Mouse (Mus musculus): ENCODE measurements around the gene Utrn.
A peak's percentile ranks its signal among the peaks of the same experiment; 100 is the strongest.

Utrn gene

DNA sequence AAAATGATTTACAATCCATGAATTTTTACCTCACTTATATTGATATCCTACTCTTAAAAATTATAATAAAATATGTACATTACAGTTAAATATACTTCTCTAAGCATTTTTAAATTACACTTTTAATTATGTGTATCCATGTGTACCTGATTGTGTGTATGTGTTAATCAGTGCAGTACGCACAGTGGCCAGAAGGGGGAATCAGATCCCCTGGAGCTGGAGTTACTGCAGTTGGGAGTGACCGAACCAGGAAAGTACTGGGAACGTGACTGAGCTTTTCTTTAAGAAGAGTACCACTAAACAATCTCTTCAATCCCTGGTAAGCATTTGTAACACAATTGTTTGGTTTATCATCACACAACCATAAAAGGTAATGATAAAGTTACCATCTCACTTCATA lies 285.7 kb downstream of the Utrn start:
- no peak for DNase-seq

DNA sequence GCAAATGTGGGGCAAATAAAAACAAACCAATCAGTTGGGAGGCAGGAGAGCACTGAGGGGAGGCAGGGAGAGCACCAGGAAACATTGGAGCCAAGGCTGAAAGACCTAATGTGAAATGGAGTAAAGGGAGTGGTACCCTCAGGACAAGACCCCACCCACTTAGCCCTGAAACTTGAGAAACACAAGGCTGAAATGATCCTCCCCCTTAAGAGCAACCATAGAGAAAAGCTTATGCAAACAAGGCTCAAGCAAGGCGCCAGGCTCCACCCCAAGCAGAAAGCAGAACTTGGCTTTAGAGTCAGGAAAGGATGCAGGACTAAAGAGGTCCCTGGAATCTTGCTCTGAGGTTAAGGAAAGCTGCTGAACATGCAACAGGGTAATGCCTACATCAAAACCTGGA lies 290.1 kb downstream of the Utrn start:
- DNase-seq: peak; percentile 12

DNA sequence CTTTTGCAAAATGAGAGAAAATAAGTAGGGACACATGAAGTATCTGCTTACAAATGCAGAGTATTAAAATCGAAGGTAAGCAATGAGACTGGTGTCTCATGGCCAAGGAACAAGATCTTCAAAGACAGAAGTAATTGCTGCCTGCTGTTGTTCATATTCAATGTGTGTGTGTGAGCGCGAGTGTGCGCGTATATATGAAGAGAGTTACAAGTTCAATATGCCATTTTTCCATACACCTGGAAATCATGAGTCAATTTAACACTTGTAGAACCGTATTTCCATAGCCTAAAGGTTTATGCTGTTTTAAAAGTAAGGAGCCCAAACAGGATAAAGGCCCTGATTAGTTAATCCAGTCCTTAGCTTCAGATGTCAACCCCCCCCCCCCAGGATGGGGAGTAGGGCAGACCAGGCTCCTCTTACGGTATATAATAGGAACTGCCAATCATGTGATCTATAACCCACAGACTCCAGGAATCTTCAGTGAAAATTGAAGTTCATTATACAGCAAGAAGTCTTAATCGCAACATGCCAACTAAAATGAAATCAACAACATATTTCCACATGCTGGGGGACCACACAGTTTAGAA lies 293.2 kb downstream of the Utrn start:
- no peak for DNase-seq

DNA sequence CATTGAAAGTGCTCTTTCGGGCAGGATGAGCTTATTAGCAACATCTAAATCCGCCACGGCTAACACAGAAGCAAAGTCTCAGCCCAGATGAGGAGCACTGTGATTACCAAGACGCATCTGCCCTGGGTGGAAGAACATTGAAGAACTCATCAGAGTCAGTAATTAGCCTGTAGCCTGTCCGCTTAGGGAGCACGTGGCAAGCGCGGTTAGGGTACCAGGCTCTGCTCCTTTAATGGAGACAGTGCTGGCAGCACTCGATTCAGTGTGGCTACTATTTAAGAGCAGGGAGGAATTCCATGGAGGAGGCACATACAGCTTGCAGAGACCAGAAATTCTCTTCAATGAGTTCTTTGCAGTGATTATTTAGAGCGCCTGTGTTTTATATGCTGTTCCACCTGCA lies 294.4 kb downstream of the Utrn start:
- DNase-seq: no peak

- DNase-seq: no peak
Measured at GRCm38 (mm10) chr10:12573601-12574000, 295.6 kb downstream of the Utrn start.

GRCm38 (mm10) chr10:12572759-12573158 lies 296.4 kb downstream of the Utrn start:
- no peak for DNase-seq

DNA sequence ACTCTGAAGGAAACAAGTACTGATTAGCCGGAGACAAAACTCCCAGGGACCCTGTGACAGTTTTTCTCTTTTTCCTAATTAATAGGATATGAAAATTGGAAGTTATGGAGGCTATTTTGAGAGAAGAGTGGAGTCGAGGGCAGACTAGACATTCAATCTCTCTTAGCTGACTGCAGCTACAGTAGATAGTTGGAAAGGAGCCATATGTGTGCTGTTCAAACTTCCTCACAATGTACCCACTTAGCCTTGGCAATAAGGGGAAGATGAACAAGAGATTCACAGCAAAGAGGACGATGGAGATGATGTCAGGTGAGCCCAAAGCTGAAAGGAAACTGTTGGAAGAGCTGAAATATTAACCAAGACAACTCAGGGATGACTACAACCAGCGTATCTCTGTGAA lies 304.7 kb downstream of the Utrn start:
- no peak for DNase-seq

- no peak for DNase-seq
Measured at GRCm38 (mm10) chr10:12558810-12559209, 310.4 kb downstream of the Utrn start.

GRCm38 (mm10) chr10:12554090-12554718 lies 315.0 kb downstream of the Utrn start:
- no peak for DNase-seq

- no peak for DNase-seq
Measured at GRCm38 (mm10) chr10:12552890-12553278, 316.3 kb downstream of the Utrn start.

DNA sequence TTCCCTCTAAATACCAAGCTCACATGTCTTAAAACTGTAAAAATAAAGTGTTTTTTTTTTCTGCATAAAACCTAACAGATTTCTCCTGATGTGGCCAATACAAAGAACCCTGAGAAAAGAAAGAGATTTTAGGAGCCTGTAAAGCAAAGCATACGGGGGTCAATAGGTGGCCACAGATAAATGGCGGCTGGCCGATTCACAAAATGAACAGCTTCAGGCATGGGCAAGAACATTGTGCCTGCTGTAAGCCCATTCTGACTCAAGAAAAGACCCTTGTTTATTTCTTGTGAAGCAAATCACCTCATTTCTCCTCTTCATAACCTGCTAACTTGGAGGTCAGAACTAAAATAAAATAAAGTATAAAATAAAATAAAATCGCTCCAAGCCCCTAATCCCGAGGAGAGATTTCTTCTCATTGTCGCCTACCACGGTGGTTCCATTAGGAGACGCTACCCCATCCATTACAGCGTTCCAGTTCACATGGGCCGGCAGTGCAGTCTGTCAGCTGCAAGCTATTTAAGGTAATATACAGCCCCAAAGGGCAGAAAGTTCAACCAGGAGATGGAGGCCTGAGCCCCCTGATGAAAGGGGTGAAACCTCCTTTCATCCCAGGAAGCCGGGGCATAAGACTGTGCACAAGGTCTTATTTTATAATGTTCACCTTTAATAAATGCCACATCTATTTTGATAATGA lies 316.8 kb downstream of the Utrn start:
- no peak for DNase-seq

DNA sequence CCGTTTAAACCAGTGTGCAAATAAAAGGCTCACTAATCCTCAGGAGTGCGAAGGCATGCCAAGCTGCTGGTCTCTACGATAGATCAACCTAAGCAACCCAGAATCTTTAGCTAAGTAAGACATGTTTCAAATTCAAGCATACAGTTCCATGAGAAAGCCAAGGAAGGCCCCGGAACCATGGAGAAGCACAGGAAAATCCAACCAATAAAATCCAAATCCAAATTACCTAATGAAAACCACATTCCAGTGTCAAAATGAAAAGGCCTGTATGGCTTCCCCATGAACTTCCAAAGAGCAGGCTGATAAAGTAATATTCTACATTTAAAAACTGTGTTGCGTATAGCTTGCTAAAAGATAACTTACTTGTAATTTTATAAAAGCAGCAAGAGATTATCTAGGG lies 317.4 kb downstream of the Utrn start:
- no peak for DNase-seq

DNA sequence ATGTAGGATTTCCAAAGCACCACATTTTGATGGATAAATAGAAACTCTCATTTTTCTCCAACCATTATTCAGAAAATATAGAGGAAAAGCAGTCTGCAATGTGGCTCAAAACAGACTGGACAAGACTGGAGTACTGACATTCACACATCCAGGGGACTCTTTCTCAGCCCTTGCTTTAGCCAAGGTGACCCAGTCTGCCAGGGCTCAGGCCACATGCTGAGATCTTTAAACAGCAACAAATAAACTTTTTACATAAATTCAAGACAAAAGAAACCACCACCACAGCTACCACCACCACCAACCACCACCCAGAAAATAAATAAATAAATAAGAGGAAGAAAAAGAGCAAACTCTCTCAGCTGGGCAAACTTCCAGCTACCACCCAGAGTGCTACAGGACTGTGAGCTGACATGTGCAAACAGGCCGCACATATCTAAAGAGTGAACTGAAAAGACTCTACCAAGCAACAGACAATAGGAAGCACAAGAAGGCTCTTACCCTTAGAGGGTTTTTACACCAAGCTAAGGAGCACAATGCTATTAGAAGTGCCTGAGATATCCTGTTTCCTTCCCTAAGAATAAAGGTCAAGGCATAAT lies 319.1 kb downstream of the Utrn start:
- DNase-seq: no peak

DNA sequence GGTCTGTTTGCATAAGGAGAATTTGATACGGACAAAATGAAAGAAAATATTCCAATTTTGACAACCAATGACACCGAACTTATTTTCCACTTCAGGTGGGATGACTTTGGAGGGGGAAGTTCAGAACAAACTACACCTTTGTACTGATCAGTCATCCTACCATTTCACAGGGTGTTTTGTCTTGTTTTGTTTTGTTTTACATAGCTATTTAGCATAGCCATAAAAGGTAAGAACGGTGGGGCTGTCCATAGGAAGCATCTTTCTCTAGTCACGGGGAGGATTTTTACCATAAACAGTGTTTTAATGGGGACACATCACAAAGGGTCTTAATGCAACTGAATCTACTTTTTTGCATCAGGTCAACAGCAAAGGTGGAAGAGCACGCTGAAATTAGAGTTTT lies 319.9 kb downstream of the Utrn start:
- DNase-seq: no peak

DNA sequence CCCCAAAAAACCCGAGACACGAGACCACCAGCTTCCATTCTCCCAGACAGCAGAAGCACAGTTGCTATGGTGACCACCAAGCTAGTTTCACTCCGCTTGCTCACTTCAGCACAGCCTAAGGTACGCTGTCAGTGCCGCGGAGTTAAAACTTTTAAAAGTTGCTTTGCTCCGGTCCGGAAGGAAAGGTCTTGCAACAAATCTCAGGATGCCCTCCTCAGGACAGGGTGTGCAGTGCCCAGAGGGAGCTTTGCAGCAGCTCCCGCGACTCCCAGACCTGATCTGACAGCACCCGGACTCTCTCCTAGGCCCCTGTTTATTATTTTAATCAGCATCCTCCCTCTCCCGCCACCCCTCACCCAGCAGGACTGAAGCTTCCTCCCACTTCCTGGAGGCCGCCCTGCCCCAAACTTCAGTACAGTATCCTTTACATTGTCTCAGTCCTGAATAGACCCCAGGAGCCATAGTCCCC lies 320.5 kb downstream of the Utrn start:
- DNase-seq: peak; percentile 24

GRCm38 (mm10) chr10:12547037-12547625 lies 322.0 kb downstream of the Utrn start:
- DNase-seq: no peak

- no peak for DNase-seq
Measured at GRCm38 (mm10) chr10:12545440-12545839, 323.7 kb downstream of the Utrn start.

DNA sequence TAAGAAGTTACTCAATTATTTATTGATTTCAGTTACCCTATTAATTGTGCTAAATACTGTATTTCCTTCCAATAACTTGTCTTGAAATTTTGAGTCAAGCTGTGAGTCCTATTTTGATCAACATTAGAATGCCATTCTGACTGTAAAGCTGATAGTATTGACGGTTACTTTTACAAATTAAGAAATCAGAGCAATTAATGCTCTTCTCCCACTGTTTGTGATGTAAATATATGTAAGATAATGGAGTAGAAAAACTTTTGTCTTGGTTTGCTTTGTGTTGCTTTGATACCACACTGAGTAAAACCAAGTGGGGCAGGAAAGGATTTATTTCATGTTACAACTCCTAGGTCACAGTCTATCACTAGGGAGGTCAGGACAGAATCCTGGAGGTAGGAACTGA lies 327.4 kb downstream of the Utrn start:
- DNase-seq: no peak

GRCm38 (mm10) chr10:12535272-12535671 lies 333.9 kb downstream of the Utrn start:
- DNase-seq: no peak

- DNase-seq: no peak
Measured at GRCm38 (mm10) chr10:12534801-12535200, 334.4 kb downstream of the Utrn start.

GRCm38 (mm10) chr10:12534301-12534700 lies 334.9 kb downstream of the Utrn start:
- DNase-seq: no peak

GRCm38 (mm10) chr10:12522078-12522477 lies 347.1 kb downstream of the Utrn start:
- no peak for DNase-seq

GRCm38 (mm10) chr10:12518162-12518561 lies 351.0 kb downstream of the Utrn start:
- no peak for DNase-seq

DNA sequence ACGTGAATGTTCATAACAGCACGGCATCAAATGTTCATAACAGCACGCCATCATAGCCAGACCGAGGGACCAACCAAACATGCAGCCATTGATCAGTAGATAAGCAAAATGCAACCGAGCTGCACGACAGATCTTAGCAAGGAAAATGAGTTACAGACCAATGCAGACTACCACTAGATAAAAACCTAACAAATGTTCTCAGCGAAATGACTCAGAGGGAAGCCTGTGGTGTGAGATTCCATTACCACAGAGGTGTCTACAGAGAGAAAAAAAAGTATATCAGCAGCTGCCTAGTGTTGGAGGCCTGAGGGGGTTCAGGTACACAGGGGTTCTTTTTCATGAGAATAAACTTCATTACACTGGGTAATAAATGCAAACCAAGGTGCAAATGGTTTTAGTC lies 363.6 kb downstream of the Utrn start:
- DNase-seq: no peak
